Mouse (Mus musculus) testis, adult 2 months (tissue): ENCODE measurements around the gene Tcea3.

ENCODE experiments used
- CTCF ChIP-seq: fragments of 200-500 bp; IDR thresholded peaks from 2 replicates; pipeline ENCODE4 v1.5.1; 2012; ENCODE audit warnings: low read depth, mild to moderate bottlenecking, inconsistent platforms, low read length, moderate library complexity; ENCODE audit not compliant: control insufficient read depth, insufficient read depth, insufficient replicate concordance
- POLR2A ChIP-seq: fragments of 200-500 bp; IDR thresholded peaks from 2 replicates; pipeline ENCODE4 v1.6.1; 2012; ENCODE audit warnings: low read depth, mild to moderate bottlenecking, inconsistent platforms, low read length, moderate library complexity; ENCODE audit not compliant: control insufficient read depth

- no peak for TF ChIP-seq CTCF
- TF ChIP-seq POLR2A, result no peak
These were observed 27.3 kb upstream of the Tcea3 start for GRCm38 (mm10) chr4:136220133-136220775.
